Mouse (Mus musculus) midbrain, embryonic 11.5 days (tissue): Measurements from ENCODE around the gene Meox2. TPM values are rescaled to one million over a fixed set of nuclear protein-coding genes. Genes with fewer than 3 reads are reported as not detected.
"Not testable (repeated sequence)": the region's sequence is repeated elsewhere in the genome, so short reads cannot be mapped to it uniquely, and the experiment has no call there.

Source experiments
- ATAC-seq: fragments of 200-750 bp; cut with Nextera tagmentation; 2 replicates; pipeline ENCODE4 v1.8.0; 2017; ENCODE audit warnings: moderate TSS enrichment, moderate library complexity; ENCODE audit not compliant: low FRiP score
- DNase-seq: peaks from one replicate; pipeline ENCODE4 v3.0.0; 2015; ENCODE audit warnings: low spot score; ENCODE audit errors: missing footprints
- H3K27ac ChIP-seq: fragments of 300-500 bp; sonication (generic); 2 replicates; pipeline ENCODE4 v1.5.1; 2014; ENCODE audit warnings: low read depth, low read length
- H3K27me3 ChIP-seq: fragments of 300-500 bp; sonication (generic); 2 replicates; pipeline ENCODE4 v1.6.1; 2014; ENCODE audit warnings: mild to moderate bottlenecking, low read length, moderate library complexity, mixed read lengths; ENCODE audit not compliant: control insufficient read depth, insufficient read depth
- H3K36me3 ChIP-seq: fragments of 300-500 bp; sonication (generic); 2 replicates; pipeline ENCODE4 v1.6.1; 2014; ENCODE audit warnings: mild to moderate bottlenecking, low read length, moderate library complexity, mixed read lengths; ENCODE audit not compliant: control insufficient read depth, insufficient read depth
- H3K4me1 ChIP-seq: fragments of 300-500 bp; sonication (generic); 2 replicates; pipeline ENCODE4 v1.6.1; 2014; ENCODE audit warnings: low read length; ENCODE audit not compliant: control insufficient read depth, insufficient read depth
- H3K4me2 ChIP-seq: fragments of 300-500 bp; sonication (generic); 2 replicates; pipeline ENCODE4 v1.6.1; 2014; ENCODE audit warnings: mild to moderate bottlenecking, moderate library complexity
- H3K4me3 ChIP-seq: fragments of 300-500 bp; sonication (generic); 2 replicates; pipeline ENCODE4 v1.5.1; 2014; ENCODE audit warnings: low read depth, low read length
- H3K9ac ChIP-seq: fragments of 300-500 bp; sonication (generic); 2 replicates; pipeline ENCODE4 v1.6.1; 2014; ENCODE audit warnings: low read length
- H3K9me3 ChIP-seq: fragments of 300-500 bp; sonication (generic); 2 replicates; pipeline ENCODE4 v1.6.1; 2016; ENCODE audit warnings: low read length; ENCODE audit not compliant: control insufficient read depth
- WGBS: fragments of 180-500 bp; shearing (Covaris S2); extraction: QIAGEN DNeasy Blood & Tissue Kit; methylation state at CpG from one replicate; pipeline ENCODE4 v1.1.7; 2014; 5-methylcytosine and 5-hydroxymethylcytosine counted together
- polyA plus RNA-seq: library from polyadenylated mRNA; unstranded; fragments of >200 nt; fragmentation: Nextera tagmentation; extraction: Ambion mirVana; gene quantifications from 2 replicates; pipeline ENCODE4 v1.2.1, GENCODE M21; 2014

Gene Meox2
- polyA plus RNA-seq, result 0.92 and 0.98 TPM in 2 replicates

GRCm38 (mm10) chr12:37108390-37108738, at the start of gene Meox2:
Meox2 (plus strand) TSS chr12:37108540.
- H3K4me2 ChIP-seq, result peak within 1 kb of the TSS; percentile 62
- H3K27me3 ChIP-seq, result peaks cover 36% of the 10 kb centered on the region
- under 1% methylated on average over 12 of the region's 12 CpGs for WGBS
- peak within 1 kb of the TSS; percentile 9; the same call in 1 of the 2 replicates for H3K9ac ChIP-seq
- H3K9me3 ChIP-seq, result no peaks in the 10 kb centered on the region
- H3K27ac ChIP-seq, result no peak within 1 kb of the TSS
- H3K4me1 ChIP-seq, result peaks cover 4% of the 10 kb centered on the region; the same call in 1 of the 2 replicates
- DNase-seq, result peak; percentile 95
- ATAC-seq, result peak; percentile 77
- H3K4me3 ChIP-seq, result peak within 1 kb of the TSS; percentile 34
- no peaks in the 10 kb centered on the region for H3K36me3 ChIP-seq

GRCm38 (mm10) chr12:37072636-37073035, 35.7 kb upstream of the Meox2 start:
- H3K4me3 ChIP-seq, result no peak overlapping the region
- H3K36me3 ChIP-seq, result no peaks in the 10 kb centered on the region
- ATAC-seq (no peak), DNase-seq (no peak)
- no peak overlapping the region for H3K4me2 ChIP-seq
- H3K27me3 ChIP-seq, result no peaks in the 10 kb centered on the region
- no peaks in the 10 kb centered on the region for H3K9me3 ChIP-seq
- WGBS, result 72% methylated on average over 3 of the region's 3 CpGs
- no peak overlapping the region for H3K27ac ChIP-seq
- no peaks in the 10 kb centered on the region for H3K4me1 ChIP-seq
- no peak overlapping the region for H3K9ac ChIP-seq

- DNase-seq (no peak), ATAC-seq (no peak)
- Histone ChIP-seq H3K27me3 (no peaks in the 10 kb centered on the region), H3K27ac (no peak overlapping the region), H3K4me2 (no peak overlapping the region), H3K9ac (no peak overlapping the region), H3K4me3 (no peak overlapping the region), H3K4me1 (no peaks in the 10 kb centered on the region), H3K9me3 (no peaks in the 10 kb centered on the region), H3K36me3 (no peaks in the 10 kb centered on the region)
- WGBS, result 84% methylated on average over 1 of the region's 1 CpGs
Measured at GRCm38 (mm10) chr12:37077308-37077707, 31.0 kb upstream of the Meox2 start.

DNA sequence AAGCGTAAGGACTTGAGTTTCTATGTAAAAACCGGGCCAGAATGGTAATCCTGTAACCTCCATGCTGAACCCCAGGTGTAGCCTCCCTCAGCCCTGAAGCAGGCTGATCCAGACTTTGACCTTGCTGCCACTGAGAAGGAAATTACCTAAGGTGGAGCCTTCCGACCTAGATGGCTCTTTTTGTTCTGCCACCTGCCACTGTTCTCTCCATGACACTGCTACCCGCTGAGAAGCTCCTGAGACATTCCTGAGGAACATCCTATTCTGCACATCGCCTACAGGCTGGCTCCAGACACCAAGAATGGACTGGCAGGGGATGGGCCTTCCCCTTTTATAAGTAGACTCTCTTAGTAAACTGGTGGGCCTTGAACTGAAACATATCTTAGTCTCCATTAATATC, 28.3 kb upstream of the Meox2 start:
- DNase-seq, H3K4me2 ChIP-seq, H3K4me1 ChIP-seq, ATAC-seq, H3K9me3 ChIP-seq, H3K9ac ChIP-seq, H3K27me3 ChIP-seq, H3K4me3 ChIP-seq, H3K27ac ChIP-seq, H3K36me3 ChIP-seq: not testable (repeated sequence)
- WGBS, result 50% methylated on average over 5 of the region's 5 CpGs

DNA sequence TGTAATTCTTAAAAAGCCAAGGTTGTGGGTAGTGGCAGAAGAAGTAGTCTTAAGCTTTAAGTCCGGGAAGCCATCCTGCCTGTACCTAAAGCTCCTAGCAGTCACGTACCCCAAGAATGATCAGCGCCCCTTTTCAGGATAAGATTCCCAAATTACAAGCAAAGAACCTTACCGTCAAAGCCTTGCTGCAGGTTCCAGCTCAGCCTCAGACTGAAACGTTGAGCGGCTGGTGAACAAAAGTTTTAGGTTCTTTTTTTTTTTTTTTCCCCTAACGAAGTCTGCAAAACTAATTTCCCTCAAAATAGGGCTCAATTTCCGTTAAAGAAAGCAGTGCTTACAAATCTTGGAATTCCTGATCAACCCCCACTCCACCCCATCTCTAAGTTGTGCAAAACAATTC, 1.8 kb upstream of the Meox2 start:
- no peak for DNase-seq
- H3K9me3 ChIP-seq, result no peaks in the 10 kb centered on the region
- peaks cover 36% of the 10 kb centered on the region for H3K27me3 ChIP-seq
- H3K4me2 ChIP-seq, result no peak overlapping the region
- H3K36me3 ChIP-seq, result no peaks in the 10 kb centered on the region
- ATAC-seq, result no peak
- H3K9ac ChIP-seq, result no peak overlapping the region
- no peak overlapping the region for H3K4me3 ChIP-seq
- WGBS, result 37% methylated on average over 8 of the region's 8 CpGs
- peaks cover 4% of the 10 kb centered on the region; the same call in 1 of the 2 replicates for H3K4me1 ChIP-seq
- no peak overlapping the region for H3K27ac ChIP-seq

DNA sequence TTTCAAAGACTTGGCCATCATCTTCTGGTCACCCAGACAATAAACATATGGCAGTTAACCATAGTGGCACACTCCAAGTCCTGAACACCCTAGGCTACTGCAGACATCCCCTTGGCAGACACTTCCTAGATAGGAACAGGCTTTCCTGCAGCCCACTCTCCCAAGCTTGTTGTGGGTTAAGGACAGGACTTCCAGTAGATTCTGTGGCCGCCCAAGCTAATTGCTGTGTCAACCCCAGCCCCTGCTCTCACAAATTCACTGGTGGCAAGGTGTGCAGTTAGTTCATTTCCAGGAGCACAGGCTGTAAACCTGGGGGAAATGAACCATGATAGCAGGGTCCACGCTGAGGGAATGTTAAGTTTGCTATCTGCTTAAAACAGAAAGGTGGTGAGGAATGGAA, 1.2 kb upstream of the Meox2 start:
- Histone ChIP-seq H3K9me3 (no peaks in the 10 kb centered on the region), H3K4me2 (no peak overlapping the region), H3K27ac (no peak overlapping the region), H3K4me3 (no peak overlapping the region), H3K4me1 (peaks cover 4% of the 10 kb centered on the region; the same call in 1 of the 2 replicates), H3K9ac (no peak overlapping the region), H3K27me3 (peaks cover 36% of the 10 kb centered on the region), H3K36me3 (no peaks in the 10 kb centered on the region)
- ATAC-seq (no peak), DNase-seq (peak; percentile 86)
- WGBS, result 46% methylated on average over 2 of the region's 2 CpGs

DNA sequence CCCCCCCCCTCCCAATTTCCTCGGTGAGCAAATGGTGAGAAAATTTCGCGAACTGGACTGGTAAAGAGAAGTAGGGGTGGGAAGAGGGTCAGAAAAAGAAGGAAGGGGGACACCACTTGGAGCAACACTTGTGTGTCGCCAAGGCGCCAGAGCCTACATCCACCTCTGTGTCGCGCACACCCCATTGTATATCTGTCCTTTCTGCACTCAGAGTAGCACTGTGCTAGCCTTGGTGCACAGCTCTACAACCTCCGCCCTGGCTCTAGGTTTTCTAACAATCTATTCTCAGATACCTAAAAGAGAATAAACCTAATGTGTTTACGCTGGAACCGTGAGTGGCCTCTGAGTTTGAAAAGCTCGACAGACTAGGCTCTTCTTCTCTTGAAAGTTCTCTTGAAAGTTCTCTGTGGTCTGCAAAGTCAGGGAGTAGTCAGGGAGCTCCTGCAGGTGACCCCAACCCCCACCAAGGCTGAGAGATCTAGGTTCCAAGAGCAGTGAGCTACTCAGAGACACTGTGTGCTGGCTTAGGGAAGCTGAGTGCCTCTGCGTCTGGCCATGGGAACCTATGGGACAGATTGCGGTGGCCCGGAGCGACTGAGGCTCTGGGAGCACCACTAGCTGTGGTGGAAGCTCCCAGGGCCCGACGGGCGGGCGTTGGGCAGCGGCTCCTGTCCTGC, 489 bp upstream of the Meox2 start:
- peak overlapping the region; percentile 62 for H3K4me2 ChIP-seq
- no peaks in the 10 kb centered on the region for H3K36me3 ChIP-seq
- 19% methylated on average over 20 of the region's 20 CpGs for WGBS
- DNase-seq (peak; percentile 90), ATAC-seq (peak; percentile 56)
- no peaks in the 10 kb centered on the region for H3K9me3 ChIP-seq
- H3K27ac ChIP-seq, result no peak overlapping the region
- H3K9ac ChIP-seq, result no peak overlapping the region; the same call in 1 of the 2 replicates
- peaks cover 4% of the 10 kb centered on the region; the same call in 1 of the 2 replicates for H3K4me1 ChIP-seq
- peak overlapping the region; percentile 34 for H3K4me3 ChIP-seq
- peaks cover 36% of the 10 kb centered on the region for H3K27me3 ChIP-seq

DNA sequence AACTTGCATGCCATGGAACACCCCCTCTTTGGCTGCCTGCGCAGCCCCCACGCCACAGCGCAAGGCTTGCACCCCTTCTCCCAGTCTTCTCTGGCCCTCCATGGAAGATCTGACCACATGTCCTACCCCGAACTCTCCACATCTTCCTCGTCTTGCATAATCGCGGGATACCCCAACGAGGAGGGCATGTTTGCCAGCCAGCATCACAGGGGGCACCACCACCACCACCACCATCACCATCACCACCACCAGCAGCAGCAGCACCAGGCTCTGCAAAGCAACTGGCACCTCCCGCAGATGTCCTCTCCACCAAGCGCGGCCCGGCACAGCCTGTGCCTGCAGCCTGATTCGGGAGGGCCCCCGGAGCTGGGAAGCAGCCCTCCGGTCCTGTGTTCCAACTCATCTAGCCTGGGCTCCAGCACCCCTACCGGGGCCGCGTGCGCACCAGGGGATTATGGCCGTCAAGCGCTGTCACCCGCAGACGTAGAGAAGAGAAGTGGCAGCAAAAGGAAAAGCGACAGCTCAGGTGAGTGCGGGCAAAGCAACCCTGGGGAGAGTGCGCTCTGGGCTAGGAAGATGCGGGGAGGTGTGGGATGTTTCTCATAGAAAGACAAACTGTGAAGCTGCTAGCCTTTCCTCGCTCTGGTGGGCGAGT, 606 bp downstream of the Meox2 start:
- Histone ChIP-seq H3K27me3 (peaks cover 36% of the 10 kb centered on the region), H3K4me1 (peaks cover 4% of the 10 kb centered on the region; the same call in 1 of the 2 replicates), H3K36me3 (no peaks in the 10 kb centered on the region), H3K4me2 (peak overlapping the region; percentile 62), H3K27ac (no peak overlapping the region), H3K9me3 (no peaks in the 10 kb centered on the region), H3K9ac (0 out of 2 replicates have a peak overlapping the region, but pooled peaks have one; percentile 9), H3K4me3 (peak overlapping the region; percentile 34)
- peak; percentile 93 for DNase-seq
- peak; percentile 78 for ATAC-seq
- WGBS, result under 1% methylated on average over 29 of the region's 29 CpGs

DNA sequence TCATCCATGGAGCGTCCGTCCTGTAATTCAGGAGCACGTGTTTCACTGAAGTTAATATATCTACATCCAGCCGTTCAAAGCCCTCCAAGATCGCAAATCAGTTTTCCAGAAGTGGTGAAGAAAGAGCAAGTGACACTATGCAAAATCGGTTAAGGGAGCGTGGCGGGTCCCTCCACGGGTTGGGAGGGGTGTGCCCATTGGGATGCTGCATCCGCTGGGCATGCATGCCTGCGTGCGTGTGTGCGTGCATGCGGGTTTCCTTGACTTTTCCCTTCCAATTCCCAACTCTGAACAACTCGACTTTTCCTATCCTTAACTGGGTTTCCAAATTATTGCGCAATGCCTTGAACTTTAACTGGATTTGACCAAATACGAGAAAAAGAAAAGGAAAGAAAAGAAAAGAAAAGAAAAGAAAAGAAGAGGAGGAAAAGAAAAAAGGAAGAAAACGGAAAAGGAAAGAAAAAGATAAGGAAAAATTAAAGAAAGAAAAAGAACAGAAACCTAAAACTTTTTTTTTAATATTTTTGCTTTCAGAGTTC, 1.2 kb downstream of the Meox2 start:
- Histone ChIP-seq H3K27me3 (peaks cover 36% of the 10 kb centered on the region), H3K4me3 (peak overlapping the region; percentile 34), H3K27ac (no peak overlapping the region), H3K36me3 (no peaks in the 10 kb centered on the region), H3K4me2 (peak overlapping the region; percentile 62), H3K9me3 (no peaks in the 10 kb centered on the region), H3K9ac (no peak overlapping the region), H3K4me1 (peaks cover 4% of the 10 kb centered on the region; the same call in 1 of the 2 replicates)
- DNase-seq (peak; percentile 95), ATAC-seq (peak; percentile 52)
- 5% methylated on average over 18 of the region's 18 CpGs for WGBS
